Mouse (Mus musculus) mesoderm, embryonic 11.5 days (tissue): Measurements from ENCODE around the gene Sema5b.
"Not testable (repeated sequence)": the region's sequence is repeated elsewhere in the genome, so short reads cannot be mapped to it uniquely, and the experiment has no call there.

Source experiments
- DNase-seq: peaks from one replicate; pipeline ENCODE4 v3.0.0-alpha.2; 2012; ENCODE audit warnings: low read depth, low spot score

The Sema5b gene

DNA sequence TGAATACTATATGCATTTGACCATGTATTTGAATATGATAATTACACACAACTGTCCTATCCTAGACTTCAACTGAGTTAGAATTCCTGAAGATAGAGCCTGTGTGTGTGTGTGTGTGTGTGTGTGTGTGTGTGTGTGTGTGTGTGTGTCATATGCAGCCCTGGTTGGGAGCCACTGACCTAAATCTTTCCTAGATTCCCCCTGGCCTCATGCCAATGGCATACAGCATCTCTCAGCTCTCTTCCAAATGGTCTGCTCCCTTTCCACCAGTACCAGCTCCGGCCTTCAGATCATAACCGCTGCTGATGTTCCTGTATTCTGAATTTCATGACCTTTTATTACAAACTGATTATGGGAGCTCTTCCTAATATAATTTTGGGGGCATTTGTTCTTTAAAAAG is 8.4 kb downstream of the Sema5b start:
- DNase-seq, result no peak

DNA sequence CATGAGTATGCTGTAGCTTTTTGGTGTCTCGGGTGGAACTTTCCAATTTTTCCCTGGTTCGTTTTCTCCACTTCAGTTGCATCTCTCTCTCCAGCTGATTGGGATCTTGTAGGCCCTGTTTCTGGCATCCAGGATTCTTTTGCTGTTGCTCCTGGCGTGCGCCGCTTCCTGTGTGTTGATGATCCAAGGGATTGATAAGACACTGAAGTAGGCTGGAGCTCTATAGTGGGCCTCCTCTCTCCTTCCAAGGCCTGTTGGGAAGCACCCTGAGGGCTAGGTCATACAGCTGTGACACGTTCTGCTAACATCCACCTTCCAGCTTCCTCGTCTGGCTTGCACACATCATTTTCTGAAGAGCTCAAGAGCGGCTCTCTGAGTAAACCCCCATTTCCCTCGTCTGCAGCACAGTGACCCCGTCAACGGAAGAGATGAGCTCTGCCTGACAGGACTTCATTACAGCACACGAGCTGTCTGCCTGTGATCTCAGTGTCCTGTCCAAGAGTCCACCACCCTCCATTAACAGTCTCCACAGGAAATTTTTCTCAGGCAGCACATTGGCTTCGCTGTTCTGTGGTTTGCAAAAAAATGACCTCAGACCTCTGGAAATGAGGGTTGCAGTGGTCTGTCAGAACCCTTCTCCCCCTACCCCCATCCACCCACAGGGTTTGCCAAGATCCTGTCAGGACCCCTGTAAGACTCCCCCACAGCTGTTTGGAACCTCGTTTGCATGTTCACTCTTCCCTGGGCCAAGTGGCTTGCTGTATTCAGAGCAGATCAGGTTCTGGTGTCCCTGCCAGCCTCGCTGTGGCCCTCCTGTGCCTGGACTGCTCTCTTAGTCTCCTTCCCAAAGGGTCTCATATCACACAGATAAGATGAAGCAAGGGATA is 14.9 kb downstream of the Sema5b start:
- no peak for DNase-seq

DNA sequence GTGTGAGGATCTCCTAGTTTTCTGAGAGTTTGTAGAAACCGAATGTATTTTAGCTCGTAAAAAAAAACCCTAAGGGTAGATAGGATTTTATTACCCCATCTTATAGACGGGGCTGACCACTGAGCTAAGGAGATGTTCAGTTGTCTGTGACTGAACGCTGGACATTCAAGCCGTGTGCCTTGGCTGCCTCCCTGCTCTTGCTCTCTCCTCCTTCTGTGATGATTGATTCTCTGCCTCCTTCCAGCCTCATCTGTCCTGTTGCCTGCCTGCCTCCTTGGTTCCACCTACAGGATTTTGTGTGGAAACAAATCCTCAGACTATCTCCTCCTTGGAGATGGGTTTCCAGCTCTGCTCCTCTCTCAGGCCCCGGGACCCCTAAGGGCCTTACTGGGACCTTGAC is 16.1 kb downstream of the Sema5b start:
- DNase-seq, result no peak

DNA sequence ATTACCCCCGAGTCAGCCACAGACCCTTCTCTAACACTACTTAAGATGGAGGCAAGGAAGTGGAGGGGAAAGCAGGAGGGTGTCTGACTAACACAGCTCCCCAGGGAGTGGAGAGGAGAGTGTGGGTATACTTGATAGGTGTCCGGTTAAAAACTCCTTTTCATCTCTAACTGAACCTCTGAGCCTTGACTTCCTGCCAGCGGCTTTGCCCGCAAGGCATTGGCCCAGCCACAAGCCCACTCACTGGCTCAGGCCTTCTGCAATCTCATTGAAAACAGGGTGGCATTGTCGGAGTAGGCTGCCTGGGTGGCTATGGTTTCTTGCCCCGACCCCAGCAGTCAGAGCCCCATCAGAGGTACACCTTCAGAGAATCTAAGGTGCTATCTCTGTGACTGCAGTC is 20.6 kb downstream of the Sema5b start:
- DNase-seq, result no peak

DNA sequence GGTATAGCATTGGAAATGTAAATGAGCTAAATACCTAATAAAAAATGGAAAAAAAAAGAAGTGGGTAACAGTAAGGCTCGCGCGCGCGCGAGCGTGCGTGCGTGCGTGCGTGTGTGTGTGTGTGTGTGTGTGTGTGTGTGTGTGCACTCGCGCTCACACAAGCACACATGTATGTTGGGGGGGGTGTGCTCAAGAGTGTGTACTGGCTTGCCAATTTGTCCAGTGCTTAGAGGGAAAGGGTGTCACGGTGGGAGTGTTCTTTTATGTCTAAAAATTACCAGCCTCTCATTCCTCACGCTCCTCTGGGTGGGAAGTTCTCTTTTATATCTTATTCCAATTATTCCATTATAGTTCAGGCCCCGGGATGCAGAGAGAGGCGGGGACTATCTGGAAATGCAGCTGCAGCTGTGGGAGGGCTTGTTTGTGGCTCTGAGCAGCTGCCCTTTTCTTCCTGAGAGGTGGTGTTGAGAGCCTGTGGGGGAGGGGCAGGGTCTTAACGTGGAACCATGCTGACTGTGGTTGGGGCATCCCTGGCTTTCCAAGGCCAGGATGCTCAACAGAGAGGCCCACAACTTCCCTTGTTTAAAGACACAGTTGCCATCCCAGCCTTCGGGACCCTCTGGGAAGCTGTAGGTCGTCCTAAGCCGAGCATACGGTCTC is 23.4 kb downstream of the Sema5b start:
- peak; percentile 61 for DNase-seq

DNA sequence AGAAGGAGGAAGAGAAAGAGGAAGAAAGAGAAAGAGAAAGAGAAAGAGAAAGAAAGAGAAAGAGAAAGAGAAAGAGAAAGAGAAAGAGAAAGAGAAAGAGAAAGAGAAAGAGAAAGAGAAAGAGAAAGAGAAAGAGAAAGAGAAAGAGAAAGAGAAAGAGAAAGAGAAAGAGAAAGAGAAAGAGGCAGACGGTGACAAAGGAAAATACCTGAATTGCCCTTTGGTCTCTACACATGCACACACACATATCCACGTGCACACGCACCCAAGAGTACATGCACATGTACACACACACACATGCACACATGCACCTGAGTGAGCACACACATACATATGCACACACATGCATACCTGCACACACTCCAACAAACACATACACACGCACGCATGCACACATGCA is 24.7 kb downstream of the Sema5b start:
- DNase-seq, result not testable (repeated sequence)

DNA sequence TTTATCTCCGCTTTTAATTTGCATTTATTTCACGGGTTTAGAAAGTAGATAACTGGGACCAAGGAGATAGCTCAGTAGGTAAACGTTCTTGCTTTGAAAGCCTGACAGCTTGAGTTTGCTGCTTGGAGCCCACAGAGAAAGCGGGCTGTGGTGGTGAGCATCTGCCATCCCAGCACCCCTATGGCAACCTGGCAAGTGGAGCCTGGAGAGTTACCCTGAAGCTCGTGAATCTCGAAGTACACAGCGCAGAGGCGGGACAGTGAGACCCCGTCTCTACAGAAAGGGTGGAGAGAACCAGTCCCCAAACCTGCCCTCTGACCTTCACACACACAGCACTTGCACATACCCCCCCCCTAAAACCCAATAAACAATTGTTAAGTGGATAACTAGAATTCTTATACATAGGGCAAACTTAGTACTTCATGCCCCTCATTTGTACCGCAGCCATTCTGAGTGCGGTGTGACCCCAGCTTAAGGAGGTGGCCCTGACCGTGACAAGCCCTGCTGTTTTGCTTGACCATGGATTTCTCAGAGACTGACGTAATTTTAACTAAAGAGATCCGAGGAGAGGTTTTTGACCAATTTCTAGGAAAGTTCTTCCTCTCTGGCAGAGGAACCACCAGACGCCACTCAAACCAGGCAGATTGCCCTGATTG is 27.4 kb downstream of the Sema5b start:
- no peak for DNase-seq

DNA sequence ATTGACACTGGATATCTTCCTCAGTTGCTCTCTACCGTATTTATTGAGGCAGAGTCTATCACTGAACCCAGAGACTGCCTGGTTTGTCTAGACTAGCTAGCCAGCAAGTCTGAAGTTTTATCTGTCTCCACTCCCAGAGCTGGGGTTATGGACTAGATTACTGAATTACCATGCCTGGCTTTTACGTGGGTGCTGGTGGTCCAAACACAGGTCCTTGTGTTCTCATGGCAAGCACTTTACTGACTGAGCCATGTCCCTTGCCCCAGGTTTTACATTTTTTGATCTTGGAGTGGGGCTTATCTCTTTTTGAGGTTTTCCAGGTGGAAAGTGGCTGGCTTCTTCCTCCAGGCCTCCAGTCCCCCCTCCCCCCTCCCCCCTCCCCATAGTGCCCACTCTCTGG is 28.4 kb downstream of the Sema5b start:
- no peak for DNase-seq

DNA sequence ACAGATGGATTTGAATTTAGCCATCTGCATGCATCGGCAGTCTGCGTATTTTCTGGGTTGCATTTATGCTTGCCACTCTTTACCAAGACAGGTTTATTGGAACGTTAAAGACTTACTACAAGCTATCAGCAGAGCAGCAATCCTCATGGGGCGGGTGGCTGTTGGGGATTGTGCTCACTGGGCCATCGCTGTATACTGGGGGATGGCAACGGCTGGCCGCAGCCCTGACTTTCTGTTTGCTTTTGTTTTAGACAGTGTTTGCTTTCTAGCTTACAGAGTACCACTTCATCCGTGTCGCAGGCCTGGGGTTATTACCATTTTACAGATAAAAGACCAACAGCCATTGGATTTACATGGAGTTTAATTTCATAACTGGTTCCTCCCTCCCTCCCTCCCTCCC is 28.8 kb downstream of the Sema5b start:
- DNase-seq, result no peak

DNA sequence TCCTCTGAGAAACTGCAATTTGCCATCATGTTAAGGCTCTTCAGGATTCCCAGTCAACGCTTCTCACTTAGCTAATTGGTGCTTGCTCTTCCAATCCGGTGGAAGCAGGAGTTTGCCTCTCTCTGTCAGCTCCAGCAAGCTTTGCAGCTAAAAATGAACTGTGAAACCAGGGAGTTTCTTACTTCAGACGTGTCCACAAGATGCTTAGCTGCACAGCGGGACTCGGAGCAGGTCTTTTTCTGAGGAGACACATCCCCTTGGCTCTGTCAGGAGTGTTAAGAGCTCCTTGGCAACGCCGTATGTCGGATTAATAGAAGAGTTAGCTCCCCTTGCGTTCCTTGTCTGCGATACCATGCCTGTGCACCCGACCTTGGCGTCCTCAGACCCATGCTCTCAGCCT is 29.7 kb downstream of the Sema5b start:
- no peak for DNase-seq

DNA sequence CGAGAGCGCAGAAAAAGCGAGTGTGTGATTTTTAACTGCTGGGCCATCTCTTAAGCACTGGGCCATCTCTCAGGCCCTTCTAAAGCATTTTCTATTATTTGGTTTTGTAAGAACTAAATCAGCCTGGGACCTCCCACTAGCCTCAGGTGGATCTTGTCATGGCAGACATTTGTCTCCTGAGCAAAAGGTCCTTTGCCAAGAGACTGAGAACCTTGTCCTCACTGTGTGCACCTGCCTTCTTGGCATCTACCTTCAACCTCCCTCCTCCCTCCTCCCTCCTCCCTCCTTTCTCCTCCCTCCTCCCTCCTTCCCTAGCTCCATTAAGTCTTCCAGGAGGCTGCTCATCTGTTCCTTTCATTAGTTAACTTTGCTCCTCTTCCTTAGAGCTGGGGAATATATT is 32.6 kb downstream of the Sema5b start:
- no peak for DNase-seq

DNA sequence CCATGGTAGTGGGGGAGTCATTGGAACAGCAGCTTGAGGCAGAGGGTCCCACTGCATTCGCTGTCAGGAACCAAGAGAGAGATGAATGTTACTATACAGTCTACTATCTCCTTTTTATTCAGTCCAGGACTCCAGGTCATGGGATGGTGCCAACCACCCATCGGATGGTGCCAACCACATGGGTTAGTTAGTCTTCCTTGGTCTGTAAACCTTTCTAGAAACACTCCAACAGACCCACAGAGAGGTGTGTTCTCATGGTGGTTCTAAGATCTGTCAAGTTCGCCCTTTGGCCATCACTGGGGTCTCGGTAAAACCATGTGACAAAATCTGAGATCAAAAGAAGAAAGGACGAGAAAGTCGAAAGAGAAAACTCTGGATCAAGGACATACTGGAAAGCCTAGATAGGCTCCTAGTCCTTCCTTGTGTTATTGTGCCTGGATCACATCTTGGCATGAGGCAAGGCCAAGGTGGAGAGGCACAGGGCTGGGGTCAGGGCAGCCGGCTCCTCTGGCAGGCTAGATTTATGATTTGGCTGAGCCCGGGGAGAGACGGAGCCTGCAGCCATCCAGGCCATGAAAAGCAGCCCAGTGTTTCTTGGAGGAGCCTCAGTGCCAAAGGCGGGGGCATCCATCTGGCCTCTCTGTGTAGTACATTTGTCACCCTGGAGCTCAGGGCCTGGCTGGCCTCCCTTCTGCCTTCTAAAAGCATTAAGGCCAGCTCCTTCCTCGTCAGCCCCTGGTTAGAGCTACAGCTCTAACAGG is 36.4 kb downstream of the Sema5b start:
- DNase-seq, result peak; percentile 56

DNA sequence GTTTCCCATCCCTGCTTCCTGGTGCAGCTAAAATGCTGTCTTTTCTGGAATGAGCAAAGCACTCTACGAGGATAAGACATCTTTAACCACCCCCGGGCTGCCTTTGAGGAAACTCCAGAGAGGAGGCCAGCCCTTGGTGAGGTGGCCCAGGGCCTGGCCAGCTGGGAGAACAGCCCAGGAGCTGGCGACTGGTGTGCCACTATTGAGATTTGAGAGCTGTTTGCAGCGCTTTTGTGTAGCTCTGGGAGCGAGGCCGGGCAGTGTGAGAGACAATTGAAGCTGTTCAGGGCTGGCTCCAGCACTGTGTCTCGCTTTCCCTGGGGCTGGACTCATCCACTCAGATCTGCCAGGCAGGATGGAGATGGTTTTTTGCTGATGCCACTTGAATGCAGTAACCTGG is 40.4 kb downstream of the Sema5b start:
- DNase-seq, result no peak

DNA sequence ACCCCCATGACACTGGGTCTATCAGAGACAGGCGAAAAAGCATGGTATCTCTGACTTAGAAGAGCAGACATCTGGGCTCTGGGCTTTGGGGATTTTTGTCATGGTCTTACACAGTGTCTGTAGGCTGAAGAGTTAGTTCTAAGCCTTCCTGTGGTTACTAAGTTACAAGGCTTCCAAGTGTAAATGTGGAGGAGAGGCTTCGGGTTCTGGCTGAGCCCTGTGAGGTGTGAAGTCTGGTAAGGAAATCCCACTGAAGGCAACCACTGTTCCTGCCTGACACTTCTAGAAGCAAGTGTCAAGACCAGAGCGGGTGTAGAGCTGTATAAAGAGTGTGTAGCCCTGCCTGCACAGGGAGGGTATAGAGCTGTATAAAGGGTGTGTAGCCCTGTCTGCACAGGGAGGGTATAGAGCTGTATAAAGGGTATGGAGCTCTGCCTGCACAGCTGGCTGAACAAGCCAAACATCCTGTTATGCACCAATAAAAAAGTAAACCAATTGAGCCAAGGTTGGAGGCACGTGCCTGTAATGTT is 42.7 kb downstream of the Sema5b start:
- no peak for DNase-seq

DNA sequence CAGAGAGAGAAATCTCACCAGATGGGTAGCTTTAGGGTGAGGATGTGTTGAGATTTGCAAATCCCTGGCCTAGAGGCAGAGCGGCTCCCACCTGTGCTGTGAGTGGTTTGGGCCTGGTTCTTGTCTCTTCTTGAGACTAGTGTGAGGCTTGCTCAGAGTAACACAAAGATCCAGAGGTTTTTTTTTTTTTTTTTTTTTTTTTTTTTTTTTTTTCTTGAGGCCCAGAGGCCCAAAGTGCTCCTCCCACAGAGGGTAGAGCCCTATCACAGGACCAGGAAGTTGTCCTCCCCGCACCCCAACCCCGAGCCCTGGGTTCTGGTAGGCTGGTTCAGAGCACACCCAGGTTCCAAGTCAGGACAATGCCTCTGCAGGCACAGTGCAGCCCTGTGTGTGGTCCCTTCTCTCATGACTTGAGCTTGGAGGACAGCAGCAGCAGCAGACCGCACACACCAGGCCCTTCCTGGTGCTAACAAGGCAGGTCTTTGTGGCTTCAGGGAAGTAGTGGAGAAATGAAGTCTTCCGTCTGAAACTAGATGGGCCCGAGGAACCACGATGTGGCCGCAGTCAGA is 44.3 kb downstream of the Sema5b start:
- DNase-seq, result no peak

DNA sequence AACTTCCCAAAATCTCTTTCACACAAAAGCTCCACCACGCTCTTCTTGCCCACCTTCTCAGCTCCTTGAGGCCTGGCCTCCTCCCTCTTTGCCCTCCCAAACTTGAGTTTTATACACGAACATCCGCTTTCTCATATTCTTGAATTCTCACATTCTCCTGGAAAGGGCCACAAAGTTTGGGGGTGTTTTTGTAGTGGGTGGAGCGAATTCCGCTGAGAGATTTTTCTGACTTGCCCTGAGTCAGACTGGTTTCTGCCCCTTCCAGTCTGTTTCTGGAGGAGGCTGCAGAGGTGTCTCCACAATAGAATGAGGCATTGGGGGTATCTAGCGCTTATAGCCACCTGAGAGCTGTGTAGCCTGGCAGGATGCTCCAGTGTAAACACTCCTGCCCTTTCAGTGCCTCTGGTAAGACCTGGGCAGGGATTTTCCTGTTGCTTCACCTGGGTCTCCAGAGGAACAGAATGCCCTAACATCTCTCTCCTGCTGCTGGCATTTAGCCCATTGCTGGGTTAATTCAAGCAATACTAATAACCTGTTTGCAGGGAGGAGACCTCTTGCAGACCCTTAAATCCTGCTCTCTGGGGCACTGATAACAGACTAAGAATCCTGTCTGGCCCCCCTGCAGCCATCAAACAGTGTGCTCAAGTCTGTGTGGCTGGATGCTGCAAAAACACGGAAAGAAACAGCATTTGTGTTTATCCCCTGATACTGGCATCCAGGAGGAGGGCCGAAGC is 46.3 kb downstream of the Sema5b start:
- no peak for DNase-seq

DNA sequence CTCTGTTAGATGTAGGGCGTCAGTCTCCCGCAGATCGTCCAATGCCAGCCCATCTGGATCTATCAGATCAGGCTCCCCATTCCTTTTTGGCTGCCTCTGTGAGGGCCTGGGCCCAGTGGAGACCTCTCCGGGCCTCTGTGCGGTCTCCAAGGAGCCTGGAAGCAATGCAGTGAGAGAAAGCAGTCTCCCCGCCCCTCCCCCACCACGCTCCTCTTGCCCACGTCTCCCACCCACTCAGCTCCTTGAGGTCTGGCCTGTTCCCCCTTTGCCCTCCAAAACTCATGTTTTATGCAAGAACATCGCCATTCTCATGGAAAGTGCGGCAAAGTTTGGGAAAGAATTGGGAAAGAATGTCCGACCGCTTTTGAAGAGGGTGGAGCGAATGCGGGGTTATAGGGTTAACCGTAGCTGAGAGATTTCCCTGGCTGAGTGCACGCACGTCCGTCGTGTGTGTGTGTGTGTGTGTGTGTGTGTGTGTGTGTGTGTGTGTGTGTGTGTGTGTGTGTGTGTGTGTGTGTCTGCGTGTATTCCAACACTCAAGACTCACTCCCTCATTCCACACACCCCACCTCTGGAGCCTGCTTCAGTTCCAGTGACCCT is 47.0 kb downstream of the Sema5b start:
- DNase-seq, result peak; percentile 84

DNA sequence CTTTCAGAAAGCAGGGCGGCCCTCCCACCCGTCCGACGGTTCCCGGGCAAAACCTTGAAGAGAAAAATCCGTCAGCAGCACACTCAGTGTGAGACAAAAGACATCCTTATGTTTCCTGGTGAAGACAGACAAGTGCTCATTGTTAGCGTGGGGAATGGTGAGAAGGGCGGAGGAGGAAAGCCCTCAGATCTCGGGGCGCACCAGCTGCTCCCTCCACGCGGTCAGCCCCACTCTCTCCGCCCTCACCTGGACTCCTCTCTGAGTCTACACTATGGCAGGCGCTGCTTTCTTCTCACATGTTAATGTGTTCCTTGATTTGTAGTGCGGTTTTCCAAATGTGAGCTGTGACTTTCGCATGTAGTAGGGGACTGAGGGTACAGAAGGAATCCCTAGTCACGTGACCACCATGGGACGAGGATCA is 47.8 kb downstream of the Sema5b start:
- peak; percentile 61 for DNase-seq

DNA sequence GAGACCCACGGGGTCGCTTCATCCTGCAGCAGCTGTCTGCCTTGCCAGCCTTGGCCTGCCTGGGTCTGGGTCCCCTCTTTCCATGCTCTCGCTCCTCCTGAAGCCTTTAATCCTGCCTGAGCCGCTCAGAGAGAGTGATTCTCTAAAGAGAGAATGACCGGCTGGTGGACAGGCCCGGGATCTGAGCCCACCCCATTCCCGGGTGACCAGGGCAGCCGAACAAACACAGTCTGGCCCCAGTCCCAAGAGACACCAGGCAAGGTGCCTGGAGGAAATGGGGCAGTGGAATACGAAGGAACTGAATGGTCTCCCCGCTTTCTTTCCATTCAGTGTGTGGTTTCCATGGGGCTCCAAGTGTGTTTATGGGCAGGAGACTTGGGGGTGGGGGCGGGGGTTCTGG is 50.8 kb downstream of the Sema5b start:
- no peak for DNase-seq
